Mouse (Mus musculus): Measurements from ENCODE around the gene Trim65.

DNA sequence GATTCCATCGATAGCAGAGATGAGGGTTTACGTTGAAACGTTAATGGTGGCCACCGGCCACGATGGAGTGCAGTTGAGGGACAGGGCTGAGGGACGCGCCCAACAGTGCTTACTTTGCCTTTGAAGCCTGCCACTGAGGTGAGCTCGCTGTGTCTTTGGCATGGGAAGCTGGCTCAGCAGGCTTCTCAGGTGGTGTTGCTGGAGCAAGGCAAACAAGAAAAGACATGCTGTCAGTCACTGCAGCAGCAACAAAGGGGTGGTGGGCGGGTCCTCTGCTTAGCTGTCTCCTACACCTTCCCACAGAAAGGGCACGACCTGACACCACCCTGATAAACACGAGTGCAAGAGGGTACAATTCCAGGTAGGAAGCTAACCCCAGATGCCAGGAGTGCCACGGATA, 30.4 kb upstream of the Trim65 start:
- TF ChIP-seq CTCF (IDR thresholded peaks at IDR 0.05; ENCODE audit: extremely low read depth, insufficient read length, insufficient replicate concordance, low read depth, low read length) = no peak
- TF ChIP-seq POLR2A (IDR thresholded peaks at IDR 0.05; ENCODE audit: low read depth, low read length) = no peak
